ENCODE assay signal across 8 mouse cellular contexts in the genomic region with DNA sequence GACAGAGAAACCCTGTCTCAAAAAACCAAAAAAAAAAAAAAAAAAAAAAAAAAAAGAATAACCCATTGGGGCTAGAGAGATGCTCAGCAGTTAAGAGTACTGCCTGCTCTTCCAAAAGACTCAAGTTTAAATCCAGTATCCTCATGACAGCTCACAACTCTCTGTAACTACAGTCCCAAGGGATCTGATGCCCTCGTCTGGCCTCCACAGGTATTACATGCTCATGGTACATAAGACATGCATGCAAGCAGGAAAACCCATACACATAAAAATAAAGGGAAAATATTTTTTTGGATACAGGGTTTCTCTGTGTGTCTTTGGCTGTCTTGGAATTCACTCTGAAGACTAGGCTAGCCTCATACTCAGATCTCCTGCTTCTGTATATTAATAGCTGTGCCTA.
DNase-seq lines count a peak whose midpoint lies in the region; ATAC-seq and TF ChIP-seq lines count a peak whose summit lies in the region.

No protein-coding gene starts in this region.

- no peak overlapping the region for H3K9ac ChIP-seq in midbrain, postnatal 0 days (replicated peaks; ENCODE audit: low read length, poor library complexity, severe bottlenecking)

- H3K36me3 ChIP-seq in midbrain, postnatal 0 days (ENCODE audit: insufficient read depth, low read length) = no peaks in the 10 kb centered on the region

- H3K4me1 ChIP-seq in midbrain, postnatal 0 days (ENCODE audit: insufficient read depth, low read length) = no peaks in the 10 kb centered on the region

- H3K4me2 ChIP-seq in midbrain, postnatal 0 days (ENCODE audit: low read depth, low read length, poor library complexity, severe bottlenecking) = no peak overlapping the region

- 0 out of 2 replicates have a peak, but pooled peaks have one; percentile 31 for ATAC-seq in frontal cortex, adult (ENCODE audit: low TSS enrichment)
- no peak for ATAC-seq in midbrain, postnatal 0 days (ENCODE audit: low FRiP score)

- 5% methylated on average over 1 of the region's 1 CpGs for WGBS in midbrain, postnatal 0 days

- no peaks in the 10 kb centered on the region for H3K9me3 ChIP-seq in midbrain, postnatal 0 days (ENCODE audit: low read length)

- H3K4me3 ChIP-seq in midbrain, postnatal 0 days (ENCODE audit: low read depth, low read length) = no peak overlapping the region

- DNase-seq in frontal cortex, postnatal 10 days (ENCODE audit: low spot score in 2 of 2) = no peak
- peak; percentile 32 for DNase-seq in right cerebral cortex, adult 18-20 months
- no peak for DNase-seq in right cerebral cortex, postnatal 25 days
- DNase-seq in cerebellum, postnatal 14 days = peak; percentile 41 to 69
- peak; percentile 64 to 88 for DNase-seq in kidney, postnatal 36 days
- DNase-seq in midbrain, postnatal 0 days (ENCODE audit: low spot score) = peak; percentile 61
- peak; percentile 36 for DNase-seq in yolk sac, embryonic 10.5 days (ENCODE audit: low spot score)

- no peak overlapping the region for H3K27ac ChIP-seq in midbrain, postnatal 0 days (ENCODE audit: low read depth, low read length)

- TF ChIP-seq CTCF in midbrain, postnatal 0 days (IDR thresholded peaks at IDR 0.05) = peak; percentile 69

- H3K27me3 ChIP-seq in midbrain, postnatal 0 days (ENCODE audit: insufficient read depth, low read length) = no peaks in the 10 kb centered on the region

Comparison
In these comparisons a context has a peak if more than half of its experiments do, and no peak if none do; other contexts are left out.
1. DNase-seq: peak in right cerebral cortex, adult 18-20 months (single experiment), cerebellum, postnatal 14 days (2 of 2), kidney, postnatal 36 days (2 of 2), midbrain, postnatal 0 days (single experiment) and yolk sac, embryonic 10.5 days (single experiment); none in frontal cortex, postnatal 10 days (0 of 2) and right cerebral cortex, postnatal 25 days (single experiment).